Mouse (Mus musculus) c-Kit-positive CD71-negative TER-119-negative erythroid progenitor cells, embryonic 14.5 days (primary cell): ENCODE results near the gene Pgbd1.
A peak's percentile ranks its signal among the peaks of the same experiment; 100 is the strongest.
"Not testable (repeated sequence)": the region's sequence is repeated elsewhere in the genome, so short reads cannot be mapped to it uniquely, and the experiment has no call there.

Experiments used
- DNase-seq: peaks from one replicate; pipeline ENCODE4 v3.0.0-alpha.2; 2013; ENCODE audit warnings: low read depth

Gene Pgbd1

DNA sequence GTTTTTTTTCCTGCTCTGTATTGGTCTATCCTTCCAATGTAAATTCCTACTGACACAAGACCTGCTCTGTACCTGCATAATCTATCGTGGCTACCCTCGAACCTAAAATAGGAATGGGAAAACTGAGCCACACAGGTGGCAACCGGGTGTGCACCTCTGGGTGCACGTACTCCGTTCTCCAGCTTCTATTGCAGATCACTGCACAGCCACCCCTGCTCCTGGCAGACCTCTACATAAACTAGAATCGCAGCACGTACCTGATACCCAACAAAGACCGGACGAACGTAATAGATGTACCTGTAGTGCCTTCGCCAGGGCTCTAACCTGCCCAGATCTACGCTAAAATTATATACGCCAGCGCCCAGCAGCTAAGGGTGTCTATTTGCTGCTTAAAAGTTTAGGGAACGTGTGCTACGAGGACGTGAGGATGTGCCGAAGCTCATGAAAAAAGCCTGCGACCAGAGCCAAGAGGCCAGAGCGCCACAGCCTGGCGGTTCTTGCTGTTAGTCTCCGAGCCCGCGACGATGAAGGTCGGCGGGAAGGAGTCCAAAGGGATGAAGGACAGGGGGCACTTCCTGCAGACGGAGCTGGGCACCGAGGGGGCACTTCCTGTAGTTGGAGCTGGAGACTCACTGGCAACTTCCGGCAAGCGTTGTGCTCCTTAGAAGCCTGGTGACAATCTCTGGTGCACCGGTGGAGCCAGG lies at the start of gene Pgbd1:
Gene Pgbd1, minus strand, starts transcription at position 556 of the 704 bp plus-strand sequence.
- DNase-seq, result peak; percentile 49

DNA sequence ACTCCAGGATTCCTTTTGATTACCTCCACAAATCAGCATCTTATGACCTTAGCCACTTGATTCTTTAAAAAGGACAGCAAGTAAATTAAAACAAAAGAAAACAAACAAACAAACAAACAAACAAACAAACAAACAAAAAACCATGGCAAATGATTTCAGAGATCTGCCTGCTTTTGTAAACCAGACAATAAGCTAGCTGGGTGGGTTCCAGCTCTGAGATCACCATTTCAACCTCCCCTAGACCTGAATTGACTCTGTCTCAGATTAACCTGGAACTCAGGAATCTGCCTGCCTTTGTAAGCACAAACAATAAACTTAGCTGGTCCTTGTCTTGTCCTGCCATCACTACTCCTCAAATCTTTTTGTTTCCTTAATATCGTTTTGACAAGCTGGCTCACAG lies 46.0 kb upstream of the Pgbd1 start:
- DNase-seq, result no peak

DNA sequence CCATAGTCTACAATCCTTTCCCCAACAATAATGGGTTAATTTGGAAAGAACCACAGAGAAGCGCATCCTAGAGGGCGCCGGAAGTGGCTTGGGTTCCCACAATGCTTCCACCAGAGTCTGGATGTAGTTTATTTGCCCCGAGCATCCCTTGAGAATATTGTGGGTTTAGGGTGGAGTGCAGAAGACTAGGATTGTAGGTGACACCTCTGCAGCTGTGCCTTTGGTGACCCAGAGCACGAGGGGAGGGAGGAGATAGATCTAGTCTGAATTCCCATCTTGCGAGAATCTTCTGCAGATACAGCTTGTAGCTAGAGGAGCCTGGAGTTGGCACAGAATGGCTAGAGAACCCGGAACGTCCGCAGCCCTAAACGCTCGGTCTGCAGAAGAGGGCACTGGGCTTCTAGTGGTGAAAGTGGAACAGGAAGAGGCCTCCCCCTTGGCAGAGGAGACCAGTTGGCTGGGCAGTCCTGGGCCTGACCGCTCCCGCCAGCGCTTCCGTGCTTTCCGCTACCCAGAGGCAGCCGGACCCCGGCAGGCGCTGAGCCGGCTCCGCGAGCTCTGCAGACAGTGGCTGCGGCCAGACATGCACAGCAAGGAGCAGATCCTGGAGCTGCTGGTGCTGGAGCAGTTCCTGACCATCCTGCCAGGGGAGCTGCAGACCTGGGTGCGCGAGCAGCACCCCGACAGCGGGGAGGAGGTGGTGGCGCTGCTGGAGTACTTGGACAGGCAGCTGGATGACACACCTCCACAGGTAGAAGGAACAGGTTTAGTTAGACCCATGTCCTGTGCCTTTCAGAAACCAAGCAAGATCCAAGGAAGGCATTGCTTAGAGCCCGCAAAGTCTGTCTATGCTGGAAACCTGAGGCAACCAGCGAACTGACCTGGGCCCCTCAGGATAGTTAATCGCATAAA lies 38.2 kb upstream of the Pgbd1 start, which contains the start of the genes Zkscan4 and Gm10065:
Gene Zkscan4, plus strand, starts transcription at position 149 of the 912 bp plus-strand sequence.
Gene Gm10065, minus strand, starts transcription at position 683 of the 912 bp plus-strand sequence.
- DNase-seq, result not testable (repeated sequence)

DNA sequence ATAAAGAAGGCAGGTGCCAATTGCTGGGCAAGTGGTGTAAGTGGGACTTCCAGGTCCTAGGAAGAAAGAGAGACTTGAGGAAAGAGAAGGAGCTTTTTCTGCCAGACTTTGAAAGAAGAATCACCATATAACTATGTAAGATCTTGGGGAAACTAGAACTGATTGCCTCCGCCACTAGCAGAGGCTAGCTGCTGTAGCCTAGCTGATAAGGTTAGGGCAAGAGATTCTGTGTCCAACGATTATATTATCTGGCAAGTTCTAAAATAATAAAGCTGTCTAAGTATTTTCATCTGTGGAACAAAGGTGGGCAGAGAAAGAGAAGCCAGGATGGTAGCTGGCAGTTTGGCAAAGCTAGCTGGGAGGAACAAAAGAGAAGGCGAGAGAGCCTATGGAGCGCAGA lies 31.6 kb upstream of the Pgbd1 start:
- DNase-seq, result no peak

DNA sequence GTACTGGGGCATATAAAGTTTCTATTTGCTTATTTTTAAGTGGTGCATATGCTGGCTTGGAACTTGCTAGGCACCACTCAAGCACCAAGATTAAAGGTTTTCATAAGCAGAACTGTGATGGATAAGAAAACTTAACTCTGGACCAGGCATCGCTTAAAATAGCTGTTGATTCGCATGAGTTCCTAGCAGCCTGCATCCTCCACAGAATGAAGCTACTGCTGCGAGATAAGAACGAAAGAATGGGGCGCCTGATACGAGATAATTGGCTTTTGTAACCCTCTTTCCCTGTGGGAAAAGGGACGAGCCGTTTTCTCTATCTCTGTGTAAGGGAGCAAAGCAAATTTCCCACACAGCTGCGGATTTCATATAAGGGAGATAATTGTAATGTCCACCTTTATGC lies 28.2 kb upstream of the Pgbd1 start:
- DNase-seq, result no peak

DNA sequence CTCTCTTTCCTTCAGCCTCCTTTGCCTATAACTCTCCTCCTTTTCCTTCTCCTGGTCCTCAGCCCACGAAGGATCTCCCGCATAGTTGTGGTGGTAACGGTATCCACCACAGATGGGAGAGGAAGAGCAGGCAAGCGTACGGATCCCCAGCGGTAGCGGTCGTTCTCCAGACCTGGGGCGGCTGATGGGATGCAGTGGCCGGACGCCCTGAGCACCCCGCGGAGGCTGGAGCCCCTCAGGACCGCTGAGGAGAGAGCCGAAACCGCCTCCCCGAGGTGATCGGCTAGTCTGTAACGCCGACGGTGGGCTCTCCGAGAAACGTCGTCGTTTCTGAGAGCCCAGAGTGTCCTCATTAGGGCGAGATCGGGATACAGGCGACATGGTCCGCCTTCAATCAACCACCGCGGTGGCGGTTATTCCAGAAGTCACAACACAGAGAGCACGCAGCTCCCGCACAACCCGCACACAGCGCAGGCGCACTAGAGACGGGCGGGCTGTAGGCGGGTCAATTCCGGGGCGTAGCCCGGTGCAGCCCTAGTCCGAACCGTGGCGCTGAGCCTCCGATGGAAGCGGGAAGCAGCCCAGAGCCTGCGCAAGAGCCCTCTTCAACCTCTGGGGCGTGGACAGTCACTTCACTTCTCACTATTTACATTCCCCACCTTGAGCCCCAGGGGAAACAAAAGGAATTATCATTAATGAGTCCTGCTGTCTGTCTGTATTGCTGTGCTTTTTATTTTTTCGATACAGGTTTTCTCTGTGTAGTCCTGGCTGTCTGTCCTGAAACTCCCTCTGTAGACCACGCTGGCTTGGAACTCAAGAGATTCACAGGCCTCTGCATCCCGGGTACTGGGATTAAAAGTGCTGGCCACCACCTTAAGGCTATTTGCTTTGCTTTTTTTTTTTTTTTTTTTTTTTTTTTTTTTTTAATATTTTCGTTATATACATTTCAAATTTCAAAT lies 27.5 kb upstream of the Pgbd1 start, which contains the start of gene Nkapl:
Gene Nkapl, minus strand, starts transcription at position 449 of the 959 bp plus-strand sequence.
- DNase-seq, result peak; percentile 80

DNA sequence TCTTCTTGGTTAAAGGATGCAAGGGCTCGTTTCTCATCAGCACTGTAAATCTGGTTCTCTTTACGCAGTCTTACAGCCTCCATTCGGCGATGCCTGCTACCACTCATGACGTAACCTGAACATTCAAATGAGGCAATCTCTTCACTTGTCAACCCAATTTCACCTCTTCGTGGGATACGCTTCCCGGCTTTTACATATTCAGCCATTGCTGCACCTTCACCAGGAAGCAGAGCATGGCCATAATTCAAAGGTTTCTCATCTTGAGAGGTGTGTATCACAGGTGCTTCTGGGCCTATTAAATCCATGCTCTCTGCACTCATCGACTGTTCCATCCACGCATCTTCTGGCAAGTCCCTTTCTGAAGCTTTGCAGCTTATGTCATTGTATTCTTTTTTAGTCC lies 26.5 kb upstream of the Pgbd1 start:
- no peak for DNase-seq

DNA sequence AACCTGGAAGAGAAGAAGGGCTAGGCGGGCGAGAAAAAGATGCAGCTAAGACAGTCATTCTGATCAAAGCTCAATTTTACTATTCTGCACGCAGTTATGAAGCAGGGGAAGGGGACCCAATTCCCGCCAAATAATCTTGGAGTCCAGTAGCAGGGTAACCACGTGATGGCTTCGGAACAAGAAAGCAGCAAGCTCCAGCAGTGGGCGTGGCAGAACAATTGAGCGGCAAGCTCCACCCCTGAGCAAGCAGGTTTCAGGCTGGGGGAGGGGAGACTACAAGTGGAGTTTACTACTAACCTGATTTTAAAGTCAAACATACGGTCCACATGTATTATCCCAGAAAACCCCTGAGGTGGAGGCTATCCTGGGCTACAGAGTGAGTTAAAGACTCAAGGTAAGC lies 21.7 kb upstream of the Pgbd1 start:
- DNase-seq, result not testable (repeated sequence)

DNA sequence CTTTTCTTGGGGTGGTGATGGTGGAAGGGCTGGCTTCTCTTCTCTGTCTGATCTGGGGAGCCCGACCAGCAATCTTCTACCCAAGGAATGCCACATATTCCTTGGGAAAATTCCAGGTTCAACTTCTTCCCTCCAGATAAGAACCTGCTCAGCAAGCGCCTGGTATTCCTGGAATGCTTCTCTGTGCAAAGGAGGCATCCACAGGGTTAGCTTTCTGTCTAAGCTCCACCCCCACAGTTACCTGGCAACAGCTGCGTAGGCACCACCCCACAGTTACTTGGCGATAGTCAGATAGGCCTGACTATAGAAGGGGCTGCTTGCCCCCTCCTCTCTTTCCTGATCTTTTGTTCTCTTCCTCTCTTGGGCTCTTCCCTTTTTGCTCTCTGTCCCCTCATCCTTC lies 15.5 kb upstream of the Pgbd1 start:
- no peak for DNase-seq

DNA sequence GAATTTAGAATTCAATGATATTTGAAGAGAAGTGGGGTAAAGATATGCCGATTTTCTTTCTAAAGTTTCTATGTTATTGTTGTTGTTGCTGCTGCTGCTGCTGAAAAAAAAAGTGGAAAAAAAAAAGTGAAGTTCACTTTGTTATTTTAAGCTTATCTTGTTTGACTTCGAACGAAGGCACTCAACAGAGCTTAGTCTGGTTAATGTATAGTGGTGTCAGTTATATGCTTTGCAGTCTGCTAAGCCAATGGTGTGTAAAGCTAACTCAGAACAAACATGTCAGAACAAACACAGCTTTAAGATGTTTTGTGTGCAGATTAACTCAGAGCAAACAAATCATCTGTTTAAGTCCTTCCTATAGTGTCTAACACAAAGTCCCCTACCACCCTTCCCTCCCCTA lies 13.3 kb upstream of the Pgbd1 start:
- DNase-seq, result no peak

DNA sequence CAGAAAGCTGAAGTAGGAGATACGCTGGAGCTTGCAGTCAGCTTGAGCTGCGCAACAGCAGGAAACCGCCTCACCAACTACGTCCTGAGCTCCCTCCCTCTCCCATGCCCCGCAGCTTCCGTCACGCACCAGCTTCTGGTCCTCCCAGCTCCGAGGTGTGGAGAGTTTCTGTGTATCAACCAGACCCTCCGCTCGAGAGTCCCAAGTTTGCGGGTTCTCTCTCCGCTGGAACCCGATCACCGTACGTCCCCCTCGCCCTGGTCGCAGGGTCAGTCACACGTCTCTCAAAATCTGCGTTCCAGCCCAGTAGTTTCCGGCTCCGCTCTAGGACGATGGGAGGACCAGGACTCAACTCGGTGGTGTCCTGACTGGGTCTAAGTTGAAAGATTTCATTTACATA lies 12.6 kb upstream of the Pgbd1 start, which contains the start of gene Zscan26:
Gene Zscan26, minus strand, starts transcription at position 282 of the 400 bp plus-strand sequence.
- peak; percentile 69 for DNase-seq

DNA sequence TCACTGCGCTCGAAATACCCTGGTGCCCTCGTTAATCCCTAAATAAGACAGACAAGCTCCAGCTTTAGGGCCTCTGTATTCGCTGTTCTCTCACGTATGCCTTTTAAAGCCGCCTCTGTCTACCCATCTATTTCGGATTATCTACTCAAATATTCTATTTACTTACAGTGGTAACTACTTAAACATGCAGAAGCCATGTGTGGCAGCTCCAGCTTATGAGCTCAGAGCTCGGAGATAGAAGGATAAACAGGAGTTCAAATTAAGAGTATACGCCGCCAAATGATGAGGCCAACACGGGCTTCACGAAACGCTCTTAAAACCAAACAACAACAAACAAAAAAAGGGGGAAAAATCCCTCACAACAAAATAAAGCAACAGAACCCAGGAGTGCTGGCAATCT lies 12.2 kb upstream of the Pgbd1 start:
- no peak for DNase-seq

DNA sequence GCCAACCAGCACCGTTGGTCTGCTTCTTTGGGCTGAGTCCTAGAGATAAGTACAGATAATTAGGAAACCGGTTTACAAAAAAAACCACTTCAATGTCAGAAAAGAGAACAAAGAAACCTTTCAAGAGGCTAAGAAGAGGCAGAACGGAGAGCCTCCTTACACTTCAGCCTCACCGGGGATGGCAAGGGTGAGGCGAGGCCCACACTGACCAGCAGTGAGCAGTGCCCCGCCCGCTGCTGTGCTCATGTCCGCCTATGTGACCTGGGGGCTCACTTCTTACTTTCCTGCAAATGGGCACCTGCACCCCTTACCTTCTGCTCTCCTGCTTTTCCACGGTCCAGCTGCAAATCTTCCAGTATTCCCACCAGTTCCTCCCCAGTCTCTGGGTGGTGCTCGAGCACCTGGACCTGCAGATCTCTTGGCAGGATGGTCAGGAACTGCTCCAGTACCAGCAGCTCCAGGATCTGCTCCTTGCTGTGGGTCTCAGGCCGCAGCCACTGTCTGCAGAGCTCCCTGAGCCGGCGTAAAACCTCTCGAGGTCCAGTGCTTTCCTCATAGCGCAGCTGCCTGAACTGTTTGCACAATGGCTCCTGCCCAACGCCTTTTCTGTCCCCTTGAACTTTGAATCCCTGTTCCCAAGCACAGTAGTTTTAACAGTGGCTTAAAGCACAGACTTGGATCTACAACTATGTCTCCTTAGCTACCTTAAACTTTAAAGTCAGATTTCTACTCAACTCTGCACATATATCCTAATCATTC lies 7.2 kb upstream of the Pgbd1 start:
- no peak for DNase-seq

DNA sequence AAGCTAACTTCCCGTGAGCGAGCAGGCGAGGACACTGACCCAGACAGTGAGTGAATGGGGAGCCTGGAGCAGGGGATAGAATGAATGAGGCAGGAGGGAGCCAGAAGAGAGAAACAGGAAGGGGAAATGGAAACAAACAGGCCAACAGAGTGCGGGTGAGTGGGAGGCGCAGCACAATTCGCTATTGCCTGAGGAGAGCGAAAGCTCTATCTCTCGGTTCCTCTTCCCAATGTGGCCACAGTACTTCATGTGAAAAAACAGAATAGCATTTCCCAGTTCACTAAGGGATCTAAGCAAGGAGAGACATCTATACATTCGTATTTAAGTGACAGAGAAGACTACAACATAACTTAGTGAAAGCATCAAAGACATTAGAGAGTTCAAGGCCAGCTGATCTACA lies 5.9 kb upstream of the Pgbd1 start:
- DNase-seq, result no peak

DNA sequence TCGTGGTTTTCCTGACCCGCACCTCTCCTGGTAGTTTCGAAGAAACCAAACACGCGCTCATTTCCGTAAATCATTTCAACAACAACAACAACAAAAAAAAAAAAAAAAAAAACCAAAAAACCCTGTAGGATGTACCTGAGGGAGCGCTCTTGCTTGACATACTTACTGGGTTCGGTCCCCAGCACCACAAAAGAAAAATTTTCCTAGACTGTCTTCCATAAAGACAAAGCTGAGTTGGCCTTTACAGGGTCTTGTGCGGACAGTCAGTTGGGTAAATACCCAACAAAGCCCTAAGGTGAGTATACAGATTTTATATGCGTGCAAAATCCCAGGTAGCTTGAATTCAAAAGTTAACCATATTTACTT lies 332 bp upstream of the Pgbd1 start:
- no peak for DNase-seq

DNA sequence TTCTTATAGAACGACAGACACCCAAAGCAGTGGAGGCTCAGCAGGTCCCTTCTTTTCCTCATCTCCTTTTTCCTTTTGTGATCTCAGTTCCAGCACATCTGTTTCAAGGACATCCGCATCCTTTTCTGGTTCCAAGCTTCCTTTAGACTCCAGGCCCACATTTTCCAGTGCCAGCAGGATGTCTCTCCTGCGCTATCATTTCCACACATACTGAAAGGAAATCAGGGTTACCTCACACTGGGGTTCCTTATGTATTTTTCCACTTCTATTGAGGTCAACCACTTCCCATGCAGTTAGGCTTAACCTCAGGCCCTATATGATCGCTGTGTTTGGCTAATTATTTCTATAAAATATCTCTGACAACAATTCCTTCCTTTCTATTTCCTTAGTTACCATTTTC lies 5.4 kb downstream of the Pgbd1 start:
- no peak for DNase-seq

DNA sequence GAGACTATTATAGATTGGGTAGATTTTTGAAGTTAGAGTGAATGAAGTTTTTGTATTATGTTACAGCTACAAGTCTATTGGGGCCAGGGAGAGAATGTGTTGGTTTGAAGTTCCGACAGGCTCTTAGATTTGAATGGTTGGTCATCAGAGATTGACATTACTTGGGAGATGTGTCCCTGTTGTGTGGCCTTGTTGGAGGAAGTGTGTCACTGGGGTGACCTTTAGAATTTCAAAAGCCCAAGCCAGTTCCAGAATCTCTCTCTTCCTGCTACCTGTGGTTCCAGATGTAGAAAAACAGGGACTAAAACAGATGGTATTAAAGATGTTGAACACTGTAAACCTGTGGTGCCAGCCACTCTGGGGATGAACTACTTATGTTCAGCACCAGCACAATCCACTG lies 13.2 kb downstream of the Pgbd1 start:
- no peak for DNase-seq

DNA sequence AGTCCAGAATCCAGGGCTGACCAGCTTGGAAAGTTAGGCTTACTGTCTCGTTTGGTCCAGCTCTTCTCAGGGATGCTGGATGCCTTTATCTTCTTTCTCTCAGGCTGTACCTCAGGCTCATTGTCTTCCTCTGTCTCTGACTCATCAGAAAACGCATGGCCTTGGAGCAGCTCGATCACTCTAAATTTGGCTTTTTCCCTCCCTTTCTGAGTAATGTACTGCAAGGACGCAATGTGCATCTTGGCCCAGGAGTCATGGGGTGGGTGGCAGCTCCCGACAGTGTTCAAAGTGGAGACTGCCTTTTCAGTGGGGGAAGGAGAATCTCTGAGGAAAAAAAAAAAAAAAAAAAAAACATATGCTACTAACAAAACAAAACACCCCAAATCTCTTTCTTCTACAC lies 17.6 kb downstream of the Pgbd1 start:
- DNase-seq, result no peak

DNA sequence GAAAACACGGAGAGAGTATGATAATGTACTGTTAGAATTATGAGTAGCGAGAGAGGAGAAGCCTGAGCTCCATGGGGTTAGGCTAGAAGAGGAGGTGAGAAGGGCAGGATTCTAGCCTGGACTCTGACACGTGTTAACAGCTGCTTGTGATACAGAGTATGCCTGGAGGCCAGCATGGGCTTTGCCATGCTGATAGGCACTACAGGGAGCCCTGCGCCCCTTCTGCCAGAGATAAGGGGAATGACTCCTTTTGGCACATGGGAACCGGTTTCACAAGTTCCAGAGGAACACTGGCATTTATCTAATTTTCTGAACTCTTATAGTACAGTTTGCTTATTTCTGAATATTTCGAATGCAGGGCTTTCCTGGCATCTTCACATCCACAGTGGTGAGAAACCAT lies 22.0 kb downstream of the Pgbd1 start:
- no peak for DNase-seq

DNA sequence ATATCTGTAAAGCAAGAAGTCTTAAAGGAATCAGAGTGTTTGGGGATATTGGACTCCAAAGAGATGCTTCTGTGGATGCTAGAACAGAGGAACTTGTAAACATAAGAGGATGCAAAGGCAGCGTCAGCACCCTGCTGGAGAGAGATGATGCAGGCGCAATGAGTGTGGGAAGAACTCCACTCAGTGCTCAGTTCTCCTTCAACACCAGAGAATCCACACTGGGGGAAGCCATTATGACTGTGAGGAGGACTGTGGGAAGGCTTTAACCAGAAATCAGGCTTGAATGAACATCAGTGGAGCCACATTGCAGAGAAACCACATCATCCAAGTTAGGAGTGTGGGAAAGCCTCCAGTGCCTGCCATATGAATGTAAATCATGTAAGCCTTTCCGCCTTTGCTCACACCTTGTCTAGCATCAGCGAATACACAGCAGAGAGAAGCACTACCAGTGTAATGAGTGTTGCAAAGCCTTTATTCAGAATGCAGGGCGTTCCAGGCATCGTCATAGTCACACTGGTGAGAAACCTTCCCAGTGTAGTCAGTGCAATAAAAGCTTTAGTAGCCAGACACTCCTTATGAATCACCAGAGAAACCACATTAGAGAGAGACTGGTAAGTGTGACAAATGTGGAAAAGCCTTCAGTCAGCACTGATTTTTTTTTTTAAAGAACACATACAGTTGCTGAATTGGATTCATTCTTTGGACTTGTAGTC lies 23.4 kb downstream of the Pgbd1 start:
- DNase-seq, result no peak

DNA sequence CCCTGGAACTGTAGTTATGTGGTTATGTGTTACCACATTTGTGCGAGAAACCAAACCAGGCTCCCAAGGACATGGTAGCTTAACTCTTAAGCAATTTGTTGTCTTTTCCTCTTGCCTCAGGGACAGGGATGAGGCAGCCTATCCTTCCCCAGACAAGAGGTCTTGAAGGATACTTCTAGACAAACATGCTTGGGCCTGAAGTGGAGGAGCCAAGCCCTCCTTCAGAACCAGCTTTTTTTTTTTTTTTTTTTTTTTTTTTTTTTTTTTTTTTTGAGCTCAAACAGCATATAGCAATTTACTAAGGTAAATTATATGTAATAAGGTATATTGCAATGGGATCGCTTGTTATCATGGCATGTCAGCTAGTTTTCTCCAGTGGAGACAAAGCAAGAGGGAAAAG lies 25.1 kb downstream of the Pgbd1 start:
- no peak for DNase-seq
